Mouse (Mus musculus) cerebellum, adult (tissue): Measurements from ENCODE around the gene Polg.
A peak's percentile ranks its signal among the peaks of the same experiment; 100 is the strongest.

Source experiments
- ATAC-seq: cut with Nextera tagmentation; 2 replicates; pipeline ENCODE4 v1.9.2; 2017; ENCODE audit warnings: mild to moderate bottlenecking, moderate library complexity, mixed read lengths; ENCODE audit not compliant: insufficient number of reproducible peaks, low FRiP score, low TSS enrichment

Polg gene

GRCm38 (mm10) chr7:79468994-79469393 lies 2.8 kb upstream of the Polg start:
- no peak for ATAC-seq

GRCm38 (mm10) chr7:79467951-79468350 lies 1.8 kb upstream of the Polg start:
- ATAC-seq: no peak

- peak; percentile 36 for ATAC-seq
These were observed 609 bp downstream of the Polg start for GRCm38 (mm10) chr7:79465461-79466044.

GRCm38 (mm10) chr7:79464776-79465420 lies 1.3 kb downstream of the Polg start:
- no peak for ATAC-seq

GRCm38 (mm10) chr7:79463376-79464077 lies 2.6 kb downstream of the Polg start:
- ATAC-seq: no peak

- ATAC-seq: no peak
These were observed 4.4 kb downstream of the Polg start for GRCm38 (mm10) chr7:79461721-79462120.

GRCm38 (mm10) chr7:79447486-79447885 lies 18.7 kb downstream of the Polg start:
- ATAC-seq: no peak

- no peak for ATAC-seq
These were observed 19.1 kb downstream of the Polg start for GRCm38 (mm10) chr7:79447048-79447447.

GRCm38 (mm10) chr7:79440035-79440434 lies 26.1 kb downstream of the Polg start:
- no peak for ATAC-seq

GRCm38 (mm10) chr7:79428243-79428642 lies 37.9 kb downstream of the Polg start:
- no peak for ATAC-seq

GRCm38 (mm10) chr7:79425804-79426203 lies 40.4 kb downstream of the Polg start:
- ATAC-seq: no peak

- ATAC-seq: no peak
These were observed 43.3 kb downstream of the Polg start for GRCm38 (mm10) chr7:79422876-79423275.

- no peak for ATAC-seq
These were observed 46.2 kb downstream of the Polg start for GRCm38 (mm10) chr7:79419950-79420349.

GRCm38 (mm10) chr7:79414449-79415375 lies 51.5 kb downstream of the Polg start:
- ATAC-seq: no peak

- no peak for ATAC-seq
These were observed 65.9 kb downstream of the Polg start for GRCm38 (mm10) chr7:79400296-79400695.

- no peak for ATAC-seq
These were observed 67.2 kb downstream of the Polg start for GRCm38 (mm10) chr7:79398971-79399370.

- ATAC-seq: no peak
These were observed 67.7 kb downstream of the Polg start for GRCm38 (mm10) chr7:79398426-79398825.

- no peak for ATAC-seq
These were observed 68.7 kb downstream of the Polg start for GRCm38 (mm10) chr7:79397446-79397963.
